Mouse (Mus musculus) lung, adult 2 months (tissue): Measurements from ENCODE around the gene Col20a1. TPM values are rescaled to one million over a fixed set of nuclear protein-coding genes. Genes with fewer than 3 reads are reported as not detected.

Source experiments
- DNase-seq: peaks from one replicate; pipeline ENCODE4 v3.0.0; 2022
- H3K4me1 ChIP-seq: fragments of 200-500 bp; 2 replicates; pipeline ENCODE4 v1.6.1; 2011; ENCODE audit warnings: low read length; ENCODE audit not compliant: control insufficient read depth, insufficient read depth
- H3K4me3 ChIP-seq: fragments of 200-500 bp; replicated peaks from 2 replicates; pipeline ENCODE3; 2011; ENCODE audit warnings: low read depth, mild to moderate bottlenecking, control low read depth, low read length; ENCODE audit errors: extremely low read depth
- CTCF ChIP-seq: fragments of 200-500 bp; IDR thresholded peaks from 2 replicates; pipeline ENCODE4 v1.5.1; 2011; ENCODE audit warnings: mild to moderate bottlenecking, low read length, control low read depth; ENCODE audit not compliant: insufficient read depth
- POLR2A ChIP-seq: fragments of 200-500 bp; IDR thresholded peaks from 2 replicates; pipeline ENCODE4 v1.6.1; 2011; ENCODE audit warnings: low read depth, mild to moderate bottlenecking, control low read depth, low read length, borderline replicate concordance; ENCODE audit errors: extremely low read depth
- WGBS: fragments of 180-500 bp; shearing (Covaris S2); methylation state at CpG from one replicate; pipeline ENCODE4 v1.1.7; 2018; 5-methylcytosine and 5-hydroxymethylcytosine counted together
- polyA plus RNA-seq: library from polyadenylated mRNA; depleted of rRNA; stranded (reverse); fragments of >200 nt; gene quantifications from 2 replicates; pipeline ENCODE4 v1.2.3, GENCODE M21; 2012

Col20a1 gene
- polyA plus RNA-seq, 1 experiment: 3.2 TPM

GRCm38 (mm10) chr2:180963956-180964355 lies 22.4 kb upstream of the Col20a1 start:
- WGBS: 5% methylated on average over 5 of the region's 5 CpGs
- no peaks in the 10 kb centered on the region; the same call in 1 of the 2 replicates for H3K4me1 ChIP-seq
- H3K4me3 ChIP-seq: no peak overlapping the region
- TF ChIP-seq CTCF (peak; percentile 87), POLR2A (no peak)
- DNase-seq: peak; percentile 69

- WGBS: 5% methylated on average over 14 of the region's 14 CpGs
- Histone ChIP-seq H3K4me1 (no peaks in the 10 kb centered on the region; the same call in 1 of the 2 replicates), H3K4me3 (peak overlapping the region; percentile 92)
- TF ChIP-seq CTCF (no peak), POLR2A (no peak)
- DNase-seq: no peak
Measured at GRCm38 (mm10) chr2:180966092-180966882, 20.0 kb upstream of the Col20a1 start.

GRCm38 (mm10) chr2:180967010-180967763 lies 19.1 kb upstream of the Col20a1 start, which contains the start of gene Arfgap1:
Gene Arfgap1, plus strand, starts transcription at chr2:180967225.
- no peaks in the 10 kb centered on the region; the same call in 1 of the 2 replicates for H3K4me1 ChIP-seq
- peak within 1 kb of the TSS; percentile 92 for H3K4me3 ChIP-seq
- no peak for TF ChIP-seq CTCF
- TF ChIP-seq POLR2A: peak; percentile 88
- WGBS: under 1% methylated on average over 57 of the region's 57 CpGs
- peak; percentile 90 for DNase-seq

GRCm38 (mm10) chr2:180981133-180981532 lies 5.2 kb upstream of the Col20a1 start:
- Histone ChIP-seq H3K4me1 (no peaks in the 10 kb centered on the region), H3K4me3 (no peak overlapping the region)
- no peak for DNase-seq
- TF ChIP-seq POLR2A: no peak
- no peak for TF ChIP-seq CTCF
- 75% methylated on average over 6 of the region's 6 CpGs for WGBS

- WGBS: 65% methylated on average over 2 of the region's 2 CpGs
- no peak for TF ChIP-seq POLR2A
- no peak for TF ChIP-seq CTCF
- no peak overlapping the region for H3K4me3 ChIP-seq
- H3K4me1 ChIP-seq: no peaks in the 10 kb centered on the region
- no peak for DNase-seq
Measured at GRCm38 (mm10) chr2:180985635-180986034, 700 bp upstream of the Col20a1 start.

- no peak for DNase-seq
- WGBS: 65% methylated on average over 1 of the region's 1 CpGs
- Histone ChIP-seq H3K4me3 (no peak overlapping the region), H3K4me1 (no peaks in the 10 kb centered on the region)
- no peak for TF ChIP-seq POLR2A
- no peak for TF ChIP-seq CTCF
Measured at GRCm38 (mm10) chr2:180987001-180987400, 666 bp downstream of the Col20a1 start.

GRCm38 (mm10) chr2:180987432-180988030 lies 1.2 kb downstream of the Col20a1 start:
- WGBS: 59% methylated on average over 5 of the region's 5 CpGs
- Histone ChIP-seq H3K4me1 (no peaks in the 10 kb centered on the region), H3K4me3 (no peak overlapping the region)
- DNase-seq: no peak
- TF ChIP-seq POLR2A (no peak), CTCF (no peak)

GRCm38 (mm10) chr2:180988347-180988913 lies 2.1 kb downstream of the Col20a1 start:
- WGBS: 57% methylated on average over 3 of the region's 3 CpGs
- no peak for DNase-seq
- Histone ChIP-seq H3K4me3 (no peak overlapping the region), H3K4me1 (no peaks in the 10 kb centered on the region)
- TF ChIP-seq POLR2A (no peak), CTCF (no peak)

GRCm38 (mm10) chr2:180988948-180989347 lies 2.6 kb downstream of the Col20a1 start:
- no peak for TF ChIP-seq POLR2A
- no peak for TF ChIP-seq CTCF
- Histone ChIP-seq H3K4me3 (no peak overlapping the region), H3K4me1 (no peaks in the 10 kb centered on the region)
- WGBS: 79% methylated on average over 1 of the region's 1 CpGs
- no peak for DNase-seq

GRCm38 (mm10) chr2:180990347-180990746 lies 4.0 kb downstream of the Col20a1 start:
- WGBS: 69% methylated on average over 4 of the region's 4 CpGs
- no peaks in the 10 kb centered on the region for H3K4me1 ChIP-seq
- TF ChIP-seq CTCF: no peak
- DNase-seq: no peak
- no peak overlapping the region for H3K4me3 ChIP-seq
